Mouse (Mus musculus) cerebellum, adult 2 months (tissue): ENCODE results near the gene Fstl1.

ENCODE experiments used
- CTCF ChIP-seq: fragments of 200-500 bp; IDR thresholded peaks from 2 replicates; pipeline ENCODE4 v1.5.1; 2011; ENCODE audit warnings: low read depth, mild to moderate bottlenecking, control low read depth, low read length, moderate library complexity, borderline replicate concordance; ENCODE audit not compliant: insufficient read depth
- POLR2A ChIP-seq: fragments of 200-500 bp; IDR thresholded peaks from 2 replicates; pipeline ENCODE4 v1.6.1; 2011; ENCODE audit warnings: low read length, control low read depth, borderline replicate concordance; ENCODE audit not compliant: insufficient read depth

GRCm38 (mm10) chr16:37853279-37853678 lies 76.6 kb downstream of the Fstl1 start:
- TF ChIP-seq CTCF (no peak), POLR2A (no peak)
